Mouse (Mus musculus): Measurements from ENCODE around the gene Btnl10. TPM values are rescaled to one million over a fixed set of nuclear protein-coding genes. Genes with fewer than 3 reads are reported as not detected.
A peak's percentile ranks its signal among the peaks of the same experiment; 100 is the strongest.

Gene Btnl10
- polyA plus RNA-seq, 2 experiments: 9.6 to 18.2 TPM

GRCm38 (mm10) chr11:58904838-58905237, 12.9 kb upstream of the Btnl10 start:
- WGBS (ENCODE audit: insufficient replicate concordance): 47% methylated on average over 6 of the region's 6 CpGs
- no peak for TF ChIP-seq EP300 (IDR thresholded peaks at IDR 0.05; ENCODE audit: low read depth)
- no peak for TF ChIP-seq CTCF (IDR thresholded peaks at IDR 0.05; ENCODE audit: low read depth)
- DNase-seq (ENCODE audit: low read depth in 3 of 3, low spot score in 3 of 3) (peak in 2 of 3 experiments; percentile 50 to 68), ATAC-seq (ENCODE audit: insufficient read depth) (no peak)
- Histone ChIP-seq H3K4me1 (replicated peaks; ENCODE audit: control insufficient read depth in 2 of 2, insufficient read depth in 2 of 2, low read length in 1 of 2) (peaks cover 18 to 21% of the 10 kb centered on the region in 2 experiments), H3K9ac (replicated peaks) (peak overlapping the region; percentile 70), H3K9me3 (ENCODE audit: control insufficient read depth, low read length) (no peaks in the 10 kb centered on the region), H3K36me3 (replicated peaks; ENCODE audit: control insufficient read depth, insufficient read depth, low read depth) (peaks cover 24% of the 10 kb centered on the region), H3K27me3 (ENCODE audit: control insufficient read depth, insufficient read depth, low read length) (no peaks in the 10 kb centered on the region), H3K27ac (no peak overlapping the region; the same call in 1 of the 2 replicates), H3K4me3 (ENCODE audit: insufficient read depth in 1 of 2, low read depth in 2 of 2, low read length in 2 of 2) (peak overlapping the region in 1 of 2 experiments; percentile 63; a peak in 2 of 4 replicates), H3K4me2 (ENCODE audit: low read depth) (peak overlapping the region; percentile 85)

DNA sequence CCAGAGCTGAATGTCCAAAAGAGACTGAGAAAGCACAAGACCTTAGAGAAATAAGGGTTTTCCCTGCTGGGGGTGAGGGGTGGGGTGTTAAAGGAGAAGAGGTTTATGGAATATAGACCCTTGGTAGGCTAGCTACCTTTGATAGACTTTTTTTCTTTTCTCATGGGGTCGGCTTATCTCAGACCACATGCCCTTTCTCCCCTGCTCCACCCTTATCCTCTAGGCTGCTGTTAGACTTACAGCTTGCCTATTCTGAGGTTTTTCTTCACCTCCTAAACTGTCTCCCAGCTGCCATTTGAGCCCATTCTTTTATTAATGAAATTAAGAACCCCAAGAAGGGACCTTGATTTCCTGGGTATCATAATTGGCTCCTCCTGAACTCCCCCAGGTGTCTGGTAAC, 3.9 kb upstream of the Btnl10 start:
- H3K27me3 ChIP-seq (ENCODE audit: control insufficient read depth, insufficient read depth, low read length): no peaks in the 10 kb centered on the region
- peak overlapping the region; percentile 88 for H3K27ac ChIP-seq
- peak; percentile 72 for ATAC-seq (ENCODE audit: insufficient read depth)
- H3K4me3 ChIP-seq (ENCODE audit: insufficient read depth in 1 of 2, low read depth in 2 of 2, low read length in 2 of 2): peak overlapping the region; percentile 55; a peak in 3 of 4 replicates
- peak in 2 of 3 experiments; percentile 45 to 59 for DNase-seq (ENCODE audit: low read depth in 3 of 3, low spot score in 3 of 3)
- TF ChIP-seq EP300 (IDR thresholded peaks at IDR 0.05; ENCODE audit: low read depth) (peak; percentile 72), CTCF (IDR thresholded peaks at IDR 0.05; ENCODE audit: low read depth) (no peak)
- peaks cover 54 to 70% of the 10 kb centered on the region in 2 experiments for H3K4me1 ChIP-seq (replicated peaks; ENCODE audit: control insufficient read depth in 2 of 2, insufficient read depth in 2 of 2, low read length in 1 of 2)
- H3K4me2 ChIP-seq (ENCODE audit: low read depth): peak overlapping the region; percentile 82
- no peaks in the 10 kb centered on the region for H3K9me3 ChIP-seq (ENCODE audit: control insufficient read depth, low read length)
- peak overlapping the region; percentile 90 for H3K9ac ChIP-seq (replicated peaks)
- H3K36me3 ChIP-seq (replicated peaks; ENCODE audit: control insufficient read depth, insufficient read depth, low read depth): no peaks in the 10 kb centered on the region; the same call in 1 of the 2 replicates
- 10% methylated on average over 1 of the region's 1 CpGs for WGBS (ENCODE audit: insufficient replicate concordance)

GRCm38 (mm10) chr11:58914461-58915028, 3.2 kb upstream of the Btnl10 start:
- TF ChIP-seq EP300 (IDR thresholded peaks at IDR 0.05; ENCODE audit: low read depth) (peak; percentile 31; the same call in 1 of the 2 replicates), CTCF (IDR thresholded peaks at IDR 0.05; ENCODE audit: low read depth) (peak; percentile 80)
- peaks cover 55 to 76% of the 10 kb centered on the region in 2 experiments for H3K4me1 ChIP-seq (replicated peaks; ENCODE audit: control insufficient read depth in 2 of 2, insufficient read depth in 2 of 2, low read length in 1 of 2)
- peak overlapping the region; percentile 88 for H3K27ac ChIP-seq
- H3K4me2 ChIP-seq (ENCODE audit: low read depth): peak overlapping the region; percentile 82
- peak overlapping the region; percentile 90 for H3K9ac ChIP-seq (replicated peaks)
- H3K9me3 ChIP-seq (ENCODE audit: control insufficient read depth, low read length): no peaks in the 10 kb centered on the region
- peak in 2 of 3 experiments; percentile 42 to 65 for DNase-seq (ENCODE audit: low read depth in 3 of 3, low spot score in 3 of 3)
- H3K4me3 ChIP-seq (ENCODE audit: insufficient read depth in 1 of 2, low read depth in 2 of 2, low read length in 2 of 2): peak overlapping the region; percentile 55
- ATAC-seq (ENCODE audit: insufficient read depth): peak; percentile 42; the same call in 1 of the 2 replicates
- H3K27me3 ChIP-seq (ENCODE audit: control insufficient read depth, insufficient read depth, low read length): no peaks in the 10 kb centered on the region
- 6% methylated on average over 17 of the region's 17 CpGs for whole genome bisulfite sequencing (ENCODE audit: insufficient replicate concordance)
- H3K36me3 ChIP-seq (replicated peaks; ENCODE audit: control insufficient read depth, insufficient read depth, low read depth): no peaks in the 10 kb centered on the region; the same call in 1 of the 2 replicates

GRCm38 (mm10) chr11:58916879-58917744, 596 bp upstream of the Btnl10 start:
- no peaks in the 10 kb centered on the region for H3K9me3 ChIP-seq (ENCODE audit: control insufficient read depth, low read length)
- peak overlapping the region; percentile 83 to 90 for H3K4me3 ChIP-seq (ENCODE audit: insufficient read depth in 1 of 2, low read depth in 2 of 2, low read length in 2 of 2)
- peak overlapping the region; percentile 94 for H3K27ac ChIP-seq
- peaks cover 61 to 73% of the 10 kb centered on the region in 2 experiments for H3K4me1 ChIP-seq (replicated peaks; ENCODE audit: control insufficient read depth in 2 of 2, insufficient read depth in 2 of 2, low read length in 1 of 2)
- H3K4me2 ChIP-seq (ENCODE audit: low read depth): peak overlapping the region; percentile 84
- ATAC-seq (ENCODE audit: insufficient read depth): peak; percentile 57
- peak; percentile 80 to 89 (median 82) for DNase-seq (ENCODE audit: low read depth in 3 of 3, low spot score in 3 of 3)
- 27% methylated on average over 14 of the region's 14 CpGs for WGBS (ENCODE audit: insufficient replicate concordance)
- H3K27me3 ChIP-seq (ENCODE audit: control insufficient read depth, insufficient read depth, low read length): no peaks in the 10 kb centered on the region
- no peak for TF ChIP-seq EP300 (IDR thresholded peaks at IDR 0.05; ENCODE audit: low read depth)
- TF ChIP-seq CTCF (IDR thresholded peaks at IDR 0.05; ENCODE audit: low read depth): peak; percentile 94
- peaks cover 21% of the 10 kb centered on the region for H3K36me3 ChIP-seq (replicated peaks; ENCODE audit: control insufficient read depth, insufficient read depth, low read depth)
- peak overlapping the region; percentile 98 for H3K9ac ChIP-seq (replicated peaks)
